In the genomic region with DNA sequence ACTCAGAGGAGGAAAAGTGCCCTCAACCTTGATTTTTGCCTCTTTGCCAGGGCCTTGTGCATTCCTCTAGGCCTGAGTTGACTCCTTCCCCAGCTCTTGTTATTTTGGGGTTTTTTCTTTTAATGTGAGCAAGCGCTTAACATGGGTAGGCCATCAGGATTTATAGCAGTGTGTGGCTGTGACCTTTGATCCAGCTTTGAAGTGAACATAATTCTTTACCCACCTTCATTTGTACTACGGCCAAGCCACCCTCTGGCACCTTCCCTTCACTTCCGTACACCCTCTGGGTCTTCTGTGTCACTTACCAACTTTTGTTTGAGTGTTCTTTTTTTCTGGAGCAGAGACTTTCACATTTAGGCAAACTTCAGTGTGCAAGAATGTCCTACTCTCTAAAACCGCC, we compare ENCODE assay signal across 22 mouse cellular contexts. TPM values are rescaled to one million over a fixed set of nuclear protein-coding genes. Genes with fewer than 3 reads are reported as not detected.
DNase-seq lines count a peak whose midpoint lies in the region; ATAC-seq lines count a peak whose summit lies in the region.
"Had no signal": no experiment of that assay in that cellular context is flagged by ENCODE, and none has a peak within 500 bp of the region (broad histone marks: within the 10 kb centered on the region; RNA-seq: fewer than 3 reads in every experiment).

No protein-coding gene starts in this region.

- no peaks in the 10 kb centered on the region for H3K9me3 ChIP-seq in liver, embryonic 15.5 days (replicated peaks)
- no peaks in the 10 kb centered on the region for H3K9me3 ChIP-seq in liver, embryonic 12.5 days (replicated peaks)
- no peaks in the 10 kb centered on the region for H3K9me3 ChIP-seq in intestine, embryonic 15.5 days
- H3K9me3 ChIP-seq: forebrain, embryonic 10.5 days; heart, embryonic 12.5 days; hindbrain, embryonic 12.5 days had no signal

- no peak overlapping the region for H3K4me3 ChIP-seq in liver, embryonic 15.5 days (replicated peaks)
- H3K4me3 ChIP-seq in liver, embryonic 12.5 days = no peak overlapping the region
- H3K4me3 ChIP-seq in intestine, embryonic 15.5 days (replicated peaks) = no peak overlapping the region
- H3K4me3 ChIP-seq: forebrain, embryonic 10.5 days; heart, embryonic 12.5 days; hindbrain, embryonic 12.5 days; layer of hippocampus, adult 2 months had no signal

- H3K4me1 ChIP-seq in liver, embryonic 15.5 days (replicated peaks) = peaks cover 25% of the 10 kb centered on the region
- H3K4me1 ChIP-seq in liver, embryonic 12.5 days = peaks cover 12% of the 10 kb centered on the region
- H3K4me1 ChIP-seq in intestine, embryonic 15.5 days (replicated peaks) = peaks cover 10% of the 10 kb centered on the region

- H3K27me3 ChIP-seq in liver, embryonic 15.5 days = no peaks in the 10 kb centered on the region
- H3K27me3 ChIP-seq in liver, embryonic 12.5 days (replicated peaks) = no peaks in the 10 kb centered on the region
- no peaks in the 10 kb centered on the region for H3K27me3 ChIP-seq in intestine, embryonic 15.5 days (replicated peaks)
- H3K27me3 ChIP-seq: CH12.LX; heart, embryonic 12.5 days; hindbrain, embryonic 12.5 days had no signal

- peak; percentile 11 for DNase-seq in kidney, adult 11 months
- no peak for DNase-seq in kidney, adult 9 months
- no peak for DNase-seq in right cerebral cortex, postnatal 25 days
- DNase-seq: adrenal gland, adult 8-10 months; cerebellum, adult 11 months; cerebellum, postnatal 14 days; embryo, embryonic 11 days; forebrain, postnatal 0 days; heart, postnatal 14 days; layer of hippocampus, postnatal 36 days; lung, embryonic 14.5 days; lung, postnatal 36 days; thymus, postnatal 36 days had no signal

- no peak overlapping the region for H3K9ac ChIP-seq in liver, embryonic 15.5 days
- H3K9ac ChIP-seq in liver, embryonic 12.5 days = no peak overlapping the region
- H3K9ac ChIP-seq in intestine, embryonic 15.5 days = no peak overlapping the region
- H3K9ac ChIP-seq: forebrain, postnatal 0 days; heart, embryonic 12.5 days; hindbrain, embryonic 12.5 days; lung, embryonic 14.5 days had no signal

- 0 out of 2 replicates have a peak overlapping the region, but pooled peaks have one; percentile 2 for H3K27ac ChIP-seq in liver, embryonic 15.5 days (replicated peaks)
- no peak overlapping the region for H3K27ac ChIP-seq in liver, embryonic 12.5 days
- H3K27ac ChIP-seq in intestine, embryonic 15.5 days = peak overlapping the region; percentile 76
- H3K27ac ChIP-seq: forebrain, embryonic 10.5 days; hindbrain, embryonic 12.5 days; layer of hippocampus, adult 2 months had no signal

- ATAC-seq in liver, embryonic 15.5 days (ENCODE audit: insufficient read depth) = no peak
- no peak for ATAC-seq in liver, embryonic 12.5 days
- ATAC-seq in intestine, embryonic 15.5 days = peak; percentile 65
- no peak for ATAC-seq in frontal cortex, adult (ENCODE audit: low TSS enrichment)
- ATAC-seq: forebrain, postnatal 0 days had no signal

- no peak overlapping the region for H3K4me2 ChIP-seq in liver, embryonic 15.5 days
- no peak overlapping the region for H3K4me2 ChIP-seq in liver, embryonic 12.5 days
- peak overlapping the region; percentile 25; the same call in 1 of the 2 replicates for H3K4me2 ChIP-seq in intestine, embryonic 15.5 days (replicated peaks)
- H3K4me2 ChIP-seq: heart, embryonic 12.5 days; hindbrain, embryonic 12.5 days; lung, embryonic 14.5 days had no signal

- WGBS in liver, embryonic 15.5 days (ENCODE audit: insufficient replicate concordance) = 74% methylated on average over 4 of the region's 4 CpGs
- 68% methylated on average over 4 of the region's 4 CpGs for WGBS in liver, embryonic 12.5 days (ENCODE audit: insufficient replicate concordance)
- WGBS in intestine, embryonic 15.5 days = 59% methylated on average over 4 of the region's 4 CpGs

- H3K36me3 ChIP-seq in liver, embryonic 15.5 days (replicated peaks) = peaks cover 18% of the 10 kb centered on the region
- H3K36me3 ChIP-seq in liver, embryonic 12.5 days = peaks cover 26% of the 10 kb centered on the region
- peaks cover 12% of the 10 kb centered on the region for H3K36me3 ChIP-seq in intestine, embryonic 15.5 days

RNA-seq across cellular contexts. Expression of a gene that starts 10.1 kb away (rescaled TPM):
- polyA plus RNA-seq in liver, embryonic 15.5 days (2015; fragmentation: Nextera tagmentation; extraction: Ambion mirVana) = 8.0 and 9.1 TPM in 2 replicates
- polyA plus RNA-seq in liver, embryonic 12.5 days (2016; fragmentation: Nextera tagmentation; extraction: Ambion mirVana) = 13.3 and 13.8 TPM in 2 replicates
- polyA plus RNA-seq in intestine, embryonic 15.5 days (2015; fragmentation: Nextera tagmentation; extraction: Ambion mirVana) = 46.9 and 56.5 TPM in 2 replicates
